Mouse (Mus musculus) liver, postnatal 0 days (tissue): ENCODE results near the gene Macf1.

Source experiments
- CTCF ChIP-seq: sonication (generic); IDR thresholded peaks from 2 replicates; pipeline ENCODE4 v1.5.1; 2016; ENCODE audit warnings: antibody characterized with exemption, low read depth
- EP300 ChIP-seq: IDR thresholded peaks from 2 replicates; pipeline ENCODE4 v1.6.1; 2016; ENCODE audit warnings: antibody characterized with exemption, low read depth, mild to moderate bottlenecking

DNA sequence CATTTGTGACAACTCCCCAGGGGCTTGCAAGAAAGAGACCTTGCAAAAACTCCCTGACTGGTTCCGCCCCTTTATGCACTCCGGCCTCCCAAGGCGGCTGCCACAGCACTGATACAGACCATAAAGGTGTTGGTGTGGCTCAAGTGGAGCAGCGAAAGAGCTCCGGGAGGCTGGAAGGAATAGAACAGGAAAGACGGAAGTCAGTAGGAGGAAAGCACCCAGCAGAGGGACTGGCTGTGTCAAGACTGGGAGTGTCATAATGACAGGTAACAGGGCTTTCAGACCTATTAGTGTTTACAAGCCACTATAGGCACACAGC is 340.7 kb downstream of the Macf1 start:
- no peak for TF ChIP-seq EP300
- no peak for TF ChIP-seq CTCF
